Mouse (Mus musculus) liver, embryonic 14.5 days (tissue): ENCODE results near the gene Il22ra1. TPM values are rescaled to one million over a fixed set of nuclear protein-coding genes. Genes with fewer than 3 reads are reported as not detected.

Experiments used
- ATAC-seq: fragments of 200-750 bp; cut with Nextera tagmentation; 2 replicates; pipeline ENCODE4 v1.8.0; 2017; ENCODE audit warnings: moderate number of reproducible peaks, mild to moderate bottlenecking, moderate library complexity; ENCODE audit not compliant: insufficient read depth
- DNase-seq, 3 experiments: peaks; one replicate each; pipeline ENCODE4 v3.0.0-alpha.2; 2012 to 2013; ENCODE audit warnings: low read depth in 3 of 3, low spot score in 3 of 3
- H3K27ac ChIP-seq: fragments of 300-500 bp; sonication (generic); 2 replicates; pipeline ENCODE4 v1.5.1; 2014; ENCODE audit warnings: moderate library complexity, mild to moderate bottlenecking, control low read depth, inconsistent platforms
- H3K27me3 ChIP-seq: fragments of 300-500 bp; sonication (generic); 2 replicates; pipeline ENCODE4 v1.6.1; 2014; ENCODE audit warnings: mild to moderate bottlenecking, low read length, moderate library complexity; ENCODE audit not compliant: control insufficient read depth, insufficient read depth
- H3K36me3 ChIP-seq: fragments of 300-500 bp; sonication (generic); replicated peaks from 2 replicates; pipeline ENCODE4 v1.6.1; 2014; ENCODE audit warnings: low read depth; ENCODE audit not compliant: control insufficient read depth, insufficient read depth
- H3K4me1 ChIP-seq, 2 experiments: fragments of 200-500 bp in 1 of 2; fragments of 300-500 bp in 1 of 2; sonication (generic) in 1 of 2; replicated peaks; 2 replicates each; pipeline ENCODE4 v1.6.1; 2012 to 2014; ENCODE audit warnings: antibody characterized with exemption in 1 of 2, inconsistent platforms in 1 of 2, low read length in 1 of 2; ENCODE audit not compliant: control insufficient read depth in 2 of 2, insufficient read depth in 2 of 2
- H3K4me2 ChIP-seq: fragments of 300-500 bp; sonication (generic); 2 replicates; pipeline ENCODE4 v1.6.1; 2014; ENCODE audit warnings: low read depth, mild to moderate bottlenecking, control low read depth, moderate library complexity
- H3K4me3 ChIP-seq, 2 experiments: fragments of 200-500 bp in 1 of 2; fragments of 300-500 bp in 1 of 2; sonication (generic) in 1 of 2; 2 replicates each; pipeline ENCODE4 v1.5.1; 2012 to 2014; ENCODE audit warnings: low read depth in 2 of 2, low read length in 2 of 2, mild to moderate bottlenecking in 2 of 2, control low read depth in 1 of 2, inconsistent platforms in 1 of 2, moderate library complexity in 1 of 2; ENCODE audit not compliant: insufficient read depth in 1 of 2
- H3K9ac ChIP-seq: fragments of 300-500 bp; sonication (generic); replicated peaks from 2 replicates; pipeline ENCODE4 v1.6.1; 2014; ENCODE audit warnings: mild to moderate bottlenecking, control low read depth, moderate library complexity
- H3K9me3 ChIP-seq: fragments of 300-500 bp; sonication (generic); 2 replicates; pipeline ENCODE4 v1.6.1; 2016; ENCODE audit warnings: low read length, mixed read lengths; ENCODE audit not compliant: control insufficient read depth
- CTCF ChIP-seq: IDR thresholded peaks from 2 replicates; pipeline ENCODE4 v1.5.1; 2016; ENCODE audit warnings: antibody characterized with exemption, low read depth, control low read depth
- EP300 ChIP-seq: IDR thresholded peaks from 2 replicates; pipeline ENCODE4 v1.6.1; 2016; ENCODE audit warnings: antibody characterized with exemption, low read depth
- WGBS: fragments of 180-500 bp; shearing (Covaris S2); extraction: QIAGEN DNeasy Blood & Tissue Kit; methylation state at CpG from one replicate; pipeline ENCODE4 v1.1.7; 2014; ENCODE audit not compliant: insufficient replicate concordance; 5-methylcytosine and 5-hydroxymethylcytosine counted together
- polyA plus RNA-seq, 2 experiments: library from polyadenylated mRNA; depleted of rRNA in 1 of 2; stranded (reverse) in 1 of 2; unstranded in 1 of 2; fragments of >200 nt; fragmentation: Nextera tagmentation in 1 of 2; extraction: Ambion mirVana in 1 of 2; gene quantifications; 2 replicates each; pipeline versions ENCODE4 v1.2.1 to v1.2.3; 2012 to 2014

Il22ra1 gene
- polyA plus RNA-seq, 2 experiments = 0.36 to 0.98 TPM

- H3K9ac ChIP-seq = no peak overlapping the region
- H3K4me3 ChIP-seq = no peak overlapping the region
- 66% methylated on average over 7 of the region's 7 CpGs for WGBS
- no peaks in the 10 kb centered on the region; a peak in 1 of 4 replicates for H3K4me1 ChIP-seq
- no peak overlapping the region for H3K4me2 ChIP-seq
- no peak for DNase-seq
- no peak for ATAC-seq
- H3K36me3 ChIP-seq = no peaks in the 10 kb centered on the region
- H3K27me3 ChIP-seq = no peaks in the 10 kb centered on the region
- no peak overlapping the region for H3K27ac ChIP-seq
- TF ChIP-seq CTCF (no peak), EP300 (no peak)
- no peaks in the 10 kb centered on the region for H3K9me3 ChIP-seq
These were observed 29.5 kb upstream of the Il22ra1 start for GRCm38 (mm10) chr4:135698498-135698897.

- Histone ChIP-seq H3K4me1 (peaks cover 0 to 3% of the 10 kb centered on the region in 2 experiments; a peak in 1 of 4 replicates), H3K9ac (no peak overlapping the region), H3K36me3 (no peaks in the 10 kb centered on the region), H3K9me3 (no peaks in the 10 kb centered on the region), H3K27ac (no peak overlapping the region), H3K27me3 (no peaks in the 10 kb centered on the region), H3K4me2 (no peak overlapping the region), H3K4me3 (no peak overlapping the region)
- WGBS = 61% methylated on average over 13 of the region's 13 CpGs
- TF ChIP-seq EP300 = no peak
- no peak for TF ChIP-seq CTCF
- DNase-seq (no peak), ATAC-seq (no peak)
These were observed 24.5 kb upstream of the Il22ra1 start for GRCm38 (mm10) chr4:135703497-135703896.

GRCm38 (mm10) chr4:135704016-135704415 lies 24.0 kb upstream of the Il22ra1 start:
- TF ChIP-seq CTCF = no peak
- peak; percentile 53 for TF ChIP-seq EP300
- 18% methylated on average over 6 of the region's 6 CpGs for WGBS
- peaks cover 0 to 3% of the 10 kb centered on the region in 2 experiments; a peak in 1 of 4 replicates for H3K4me1 ChIP-seq

GRCm38 (mm10) chr4:135706045-135706444 lies 21.9 kb upstream of the Il22ra1 start:
- Histone ChIP-seq H3K36me3 (no peaks in the 10 kb centered on the region), H3K9me3 (no peaks in the 10 kb centered on the region), H3K9ac (no peak overlapping the region), H3K27me3 (no peaks in the 10 kb centered on the region), H3K4me2 (no peak overlapping the region), H3K27ac (no peak overlapping the region), H3K4me3 (no peak overlapping the region), H3K4me1 (peaks cover 0 to 4% of the 10 kb centered on the region in 2 experiments; a peak in 2 of 4 replicates)
- 53% methylated on average over 6 of the region's 6 CpGs for WGBS
- TF ChIP-seq EP300 (no peak), CTCF (no peak)
- no peak for DNase-seq
- no peak for ATAC-seq

More at GRCm38 (mm10) chr4:135704016-135704415, 24.0 kb upstream of the Il22ra1 start:
- Histone ChIP-seq H3K9ac (no peak overlapping the region), H3K36me3 (no peaks in the 10 kb centered on the region), H3K9me3 (no peaks in the 10 kb centered on the region), H3K27ac (no peak overlapping the region), H3K27me3 (no peaks in the 10 kb centered on the region), H3K4me3 (no peak overlapping the region), H3K4me2 (0 out of 2 replicates have a peak overlapping the region, but pooled peaks have one; percentile 6)
- DNase-seq = no peak
- ATAC-seq = peak; percentile 41; the same call in 1 of the 2 replicates

GRCm38 (mm10) chr4:135709072-135709564 lies 18.9 kb upstream of the Il22ra1 start:
- no peaks in the 10 kb centered on the region for H3K36me3 ChIP-seq
- H3K4me2 ChIP-seq = peak overlapping the region; percentile 47; the same call in 1 of the 2 replicates
- H3K27ac ChIP-seq = no peak overlapping the region
- 3% methylated on average over 8 of the region's 8 CpGs for WGBS
- H3K9me3 ChIP-seq = no peaks in the 10 kb centered on the region
- DNase-seq (peak; percentile 56 to 62 (median 60)), ATAC-seq (peak; percentile 70)
- no peaks in the 10 kb centered on the region for H3K27me3 ChIP-seq
- H3K4me1 ChIP-seq = peaks cover 0 to 3% of the 10 kb centered on the region in 2 experiments; a peak in 2 of 4 replicates
- H3K9ac ChIP-seq = no peak overlapping the region
- peak; percentile 96 for TF ChIP-seq CTCF
- TF ChIP-seq EP300 = no peak
- peak overlapping the region in 1 of 2 experiments; percentile 43; a peak in 1 of 4 replicates for H3K4me3 ChIP-seq
